Mouse (Mus musculus) E14TG2a.4 (cell line): ENCODE measurements around the gene Cyth2.

Experiments used
- CTCF ChIP-seq: conservative IDR thresholded peaks from 2 replicates; pipeline ENCODE4 v1.5.1; 2014; ENCODE audit warnings: low read length
- NANOG ChIP-seq: IDR thresholded peaks from 2 replicates; pipeline ENCODE4 v1.6.1; 2014; ENCODE audit warnings: borderline replicate concordance, low read length, mixed read lengths
- POU5F1 ChIP-seq: IDR thresholded peaks from 2 replicates; pipeline ENCODE4 v1.6.1; 2014; ENCODE audit warnings: low read length, borderline replicate concordance

DNA sequence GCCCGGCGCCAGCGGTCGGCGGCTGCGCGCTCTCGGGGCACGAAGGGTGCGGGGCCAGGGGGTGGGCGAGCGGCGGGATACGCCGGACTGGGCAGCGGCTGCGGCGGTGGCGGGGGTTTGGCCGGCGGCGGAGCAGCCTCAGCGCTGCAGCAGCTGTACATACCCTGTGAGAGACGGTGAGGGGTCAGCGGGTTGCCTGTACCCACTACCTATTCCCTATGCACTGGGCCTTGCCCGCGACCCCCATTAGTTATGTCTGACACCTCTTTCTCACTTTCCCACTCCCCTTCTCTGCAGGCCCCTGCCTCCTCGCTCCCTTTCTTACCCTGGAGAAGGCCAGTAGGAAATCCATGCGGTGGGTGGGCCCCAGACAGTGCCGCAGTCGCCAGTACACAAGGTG is 19.5 kb upstream of the Cyth2 start:
- TF ChIP-seq CTCF (no peak), POU5F1 (no peak), NANOG (no peak)
